Mouse (Mus musculus) cerebellum, adult 11 months (tissue): ENCODE data around the gene Ssrp1.

Source experiments
- DNase-seq: peaks from one replicate; pipeline ENCODE4 v3.0.0; 2022

Ssrp1 gene

GRCm38 (mm10) chr2:85088716-85089646 is 51.9 kb downstream of the Ssrp1 start:
- no peak for DNase-seq

GRCm38 (mm10) chr2:85091325-85091724 is 54.3 kb downstream of the Ssrp1 start:
- no peak for DNase-seq

GRCm38 (mm10) chr2:85093376-85093775 is 56.3 kb downstream of the Ssrp1 start:
- no peak for DNase-seq

- no peak for DNase-seq
Measured at GRCm38 (mm10) chr2:85095906-85096305, 58.9 kb downstream of the Ssrp1 start.
